Mouse (Mus musculus): ENCODE results near the gene Gtf2h4. TPM values are rescaled to one million over a fixed set of nuclear protein-coding genes. Genes with fewer than 3 reads are reported as not detected.

Gene Gtf2h4
- polyA plus RNA-seq, 1 experiment from 2014 or later, result 42.7 TPM

GRCm38 (mm10) chr17:35639352-35639751 is 34.2 kb downstream of the Gtf2h4 start:
- H3K4me1 ChIP-seq (ENCODE audit: control insufficient read depth, insufficient read depth, low read length), result peaks cover 6% of the 10 kb centered on the region; the same call in 1 of the 2 replicates
- WGBS, result 54% methylated on average over 6 of the region's 6 CpGs
- H3K9me3 ChIP-seq (ENCODE audit: control insufficient read depth, low read depth, low read length), result no peaks in the 10 kb centered on the region
- H3K4me2 ChIP-seq (replicated peaks; ENCODE audit: low read depth, low read length), result 0 out of 2 replicates have a peak overlapping the region, but pooled peaks have one; percentile 1
- no peaks in the 10 kb centered on the region for H3K27me3 ChIP-seq (ENCODE audit: control insufficient read depth, insufficient read depth, low read length)
- H3K27ac ChIP-seq (ENCODE audit: low read length), result peak overlapping the region; percentile 84
- no peak for ATAC-seq (ENCODE audit: insufficient number of reproducible peaks, insufficient read depth, low FRiP score, low read depth)
- no peaks in the 10 kb centered on the region for H3K36me3 ChIP-seq (ENCODE audit: control insufficient read depth, insufficient read depth, low read length)
- H3K9ac ChIP-seq (replicated peaks; ENCODE audit: low read depth, low read length), result no peak overlapping the region
- no peak overlapping the region for H3K4me3 ChIP-seq (ENCODE audit: low read depth, low read length)

GRCm38 (mm10) chr17:35638475-35639190 is 34.9 kb downstream of the Gtf2h4 start:
- H3K4me2 ChIP-seq (replicated peaks; ENCODE audit: low read depth, low read length), result 0 out of 2 replicates have a peak overlapping the region, but pooled peaks have one; percentile 1

GRCm38 (mm10) chr17:35636363-35636762 is 37.2 kb downstream of the Gtf2h4 start:
- Histone ChIP-seq H3K4me1 (ENCODE audit: control insufficient read depth, insufficient read depth, low read length) (peaks cover 10% of the 10 kb centered on the region; the same call in 1 of the 2 replicates), H3K27ac (ENCODE audit: low read length) (peak overlapping the region; percentile 10; the same call in 1 of the 2 replicates), H3K9me3 (ENCODE audit: control insufficient read depth, low read depth, low read length) (no peaks in the 10 kb centered on the region), H3K4me3 (ENCODE audit: low read depth, low read length) (no peak overlapping the region), H3K27me3 (ENCODE audit: control insufficient read depth, insufficient read depth, low read length) (no peaks in the 10 kb centered on the region), H3K36me3 (ENCODE audit: control insufficient read depth, insufficient read depth, low read length) (no peaks in the 10 kb centered on the region), H3K4me2 (replicated peaks; ENCODE audit: low read depth, low read length) (peak overlapping the region; percentile 57), H3K9ac (replicated peaks; ENCODE audit: low read depth, low read length) (no peak overlapping the region)
- no peak for ATAC-seq (ENCODE audit: insufficient number of reproducible peaks, insufficient read depth, low FRiP score, low read depth)
- WGBS, result 39% methylated on average over 5 of the region's 5 CpGs

More at GRCm38 (mm10) chr17:35638475-35639190, 34.9 kb downstream of the Gtf2h4 start:
- WGBS, result 20% methylated on average over 14 of the region's 14 CpGs
- Histone ChIP-seq H3K36me3 (ENCODE audit: control insufficient read depth, insufficient read depth, low read length) (no peaks in the 10 kb centered on the region), H3K9me3 (ENCODE audit: control insufficient read depth, low read depth, low read length) (no peaks in the 10 kb centered on the region), H3K4me1 (ENCODE audit: control insufficient read depth, insufficient read depth, low read length) (peaks cover 10% of the 10 kb centered on the region; the same call in 1 of the 2 replicates), H3K27me3 (ENCODE audit: control insufficient read depth, insufficient read depth, low read length) (no peaks in the 10 kb centered on the region), H3K9ac (replicated peaks; ENCODE audit: low read depth, low read length) (no peak overlapping the region), H3K27ac (ENCODE audit: low read length) (peak overlapping the region; percentile 84; the same call in 1 of the 2 replicates), H3K4me3 (ENCODE audit: low read depth, low read length) (no peak overlapping the region)
- peak; percentile 90 for ATAC-seq (ENCODE audit: insufficient number of reproducible peaks, insufficient read depth, low FRiP score, low read depth)

- H3K4me3 ChIP-seq (ENCODE audit: low read depth, low read length), result peak overlapping the region; percentile 28
- no peaks in the 10 kb centered on the region for H3K27me3 ChIP-seq (ENCODE audit: control insufficient read depth, insufficient read depth, low read length)
- H3K4me1 ChIP-seq (ENCODE audit: control insufficient read depth, insufficient read depth, low read length), result peaks cover 10% of the 10 kb centered on the region; the same call in 1 of the 2 replicates
- under 1% methylated on average over 15 of the region's 15 CpGs for WGBS
- H3K9me3 ChIP-seq (ENCODE audit: control insufficient read depth, low read depth, low read length), result no peaks in the 10 kb centered on the region
- peak overlapping the region; percentile 57 for H3K4me2 ChIP-seq (replicated peaks; ENCODE audit: low read depth, low read length)
- peak overlapping the region; percentile 66; the same call in 1 of the 2 replicates for H3K27ac ChIP-seq (ENCODE audit: low read length)
- H3K36me3 ChIP-seq (ENCODE audit: control insufficient read depth, insufficient read depth, low read length), result no peaks in the 10 kb centered on the region
- peak; percentile 51; the same call in 1 of the 2 replicates for ATAC-seq (ENCODE audit: insufficient number of reproducible peaks, insufficient read depth, low FRiP score, low read depth)
- H3K9ac ChIP-seq (replicated peaks; ENCODE audit: low read depth, low read length), result peak overlapping the region; percentile 33; the same call in 1 of the 2 replicates
Measured at GRCm38 (mm10) chr17:35635699-35636111, 37.8 kb downstream of the Gtf2h4 start.

GRCm38 (mm10) chr17:35635202-35635601 is 38.3 kb downstream of the Gtf2h4 start:
- H3K36me3 ChIP-seq (ENCODE audit: control insufficient read depth, insufficient read depth, low read length), result no peaks in the 10 kb centered on the region
- ATAC-seq (ENCODE audit: insufficient number of reproducible peaks, insufficient read depth, low FRiP score, low read depth), result no peak
- no peak overlapping the region for H3K27ac ChIP-seq (ENCODE audit: low read length)
- no peak overlapping the region; the same call in 1 of the 2 replicates for H3K4me2 ChIP-seq (replicated peaks; ENCODE audit: low read depth, low read length)
- WGBS, result 88% methylated on average over 3 of the region's 3 CpGs
- no peaks in the 10 kb centered on the region for H3K9me3 ChIP-seq (ENCODE audit: control insufficient read depth, low read depth, low read length)
- H3K4me3 ChIP-seq (ENCODE audit: low read depth, low read length), result no peak overlapping the region
- no peak overlapping the region for H3K9ac ChIP-seq (replicated peaks; ENCODE audit: low read depth, low read length)
- peaks cover 10% of the 10 kb centered on the region; the same call in 1 of the 2 replicates for H3K4me1 ChIP-seq (ENCODE audit: control insufficient read depth, insufficient read depth, low read length)
- H3K27me3 ChIP-seq (ENCODE audit: control insufficient read depth, insufficient read depth, low read length), result no peaks in the 10 kb centered on the region

- H3K27me3 ChIP-seq (ENCODE audit: control insufficient read depth, insufficient read depth, low read length), result no peaks in the 10 kb centered on the region
- no peak overlapping the region for H3K4me3 ChIP-seq (ENCODE audit: low read depth, low read length)
- WGBS, result 4% methylated on average over 1 of the region's 1 CpGs
- H3K27ac ChIP-seq (ENCODE audit: low read length), result peak overlapping the region; percentile 61; the same call in 1 of the 2 replicates
- no peaks in the 10 kb centered on the region for H3K9me3 ChIP-seq (ENCODE audit: control insufficient read depth, low read depth, low read length)
- no peak overlapping the region for H3K9ac ChIP-seq (replicated peaks; ENCODE audit: low read depth, low read length)
- H3K4me2 ChIP-seq (replicated peaks; ENCODE audit: low read depth, low read length), result no peak overlapping the region
- ATAC-seq (ENCODE audit: insufficient number of reproducible peaks, insufficient read depth, low FRiP score, low read depth), result peak; percentile 51; the same call in 1 of the 2 replicates
- peaks cover 10% of the 10 kb centered on the region; the same call in 1 of the 2 replicates for H3K4me1 ChIP-seq (ENCODE audit: control insufficient read depth, insufficient read depth, low read length)
- H3K36me3 ChIP-seq (ENCODE audit: control insufficient read depth, insufficient read depth, low read length), result no peaks in the 10 kb centered on the region
Measured at GRCm38 (mm10) chr17:35633992-35634391, 39.5 kb downstream of the Gtf2h4 start.

- Histone ChIP-seq H3K9me3 (ENCODE audit: control insufficient read depth, low read depth, low read length) (no peaks in the 10 kb centered on the region), H3K36me3 (ENCODE audit: control insufficient read depth, insufficient read depth, low read length) (no peaks in the 10 kb centered on the region), H3K4me1 (ENCODE audit: control insufficient read depth, insufficient read depth, low read length) (no peaks in the 10 kb centered on the region), H3K27me3 (ENCODE audit: control insufficient read depth, insufficient read depth, low read length) (no peaks in the 10 kb centered on the region), H3K27ac (ENCODE audit: low read length) (no peak within 1 kb of the TSS), H3K4me2 (replicated peaks; ENCODE audit: low read depth, low read length) (no peak within 1 kb of the TSS), H3K9ac (replicated peaks; ENCODE audit: low read depth, low read length) (no peak within 1 kb of the TSS), H3K4me3 (ENCODE audit: low read depth, low read length) (no peak within 1 kb of the TSS)
- no peak for ATAC-seq (ENCODE audit: insufficient number of reproducible peaks, insufficient read depth, low FRiP score, low read depth)
- 80% methylated on average over 7 of the region's 7 CpGs for WGBS
Measured at GRCm38 (mm10) chr17:35626537-35626936, 47.0 kb downstream of the Gtf2h4 start, which contains the start of gene Gm9573. Gene Gm9573 (minus strand): TSS chr17:35626637.
